Mouse (Mus musculus): ENCODE results near the gene H6pd. TPM values are rescaled to one million over a fixed set of nuclear protein-coding genes. Genes with fewer than 3 reads are reported as not detected.

H6pd gene
- total and polyA plus RNA-seq, 3 experiments: 6.9 to 10.8 TPM; not detected in 1

DNA sequence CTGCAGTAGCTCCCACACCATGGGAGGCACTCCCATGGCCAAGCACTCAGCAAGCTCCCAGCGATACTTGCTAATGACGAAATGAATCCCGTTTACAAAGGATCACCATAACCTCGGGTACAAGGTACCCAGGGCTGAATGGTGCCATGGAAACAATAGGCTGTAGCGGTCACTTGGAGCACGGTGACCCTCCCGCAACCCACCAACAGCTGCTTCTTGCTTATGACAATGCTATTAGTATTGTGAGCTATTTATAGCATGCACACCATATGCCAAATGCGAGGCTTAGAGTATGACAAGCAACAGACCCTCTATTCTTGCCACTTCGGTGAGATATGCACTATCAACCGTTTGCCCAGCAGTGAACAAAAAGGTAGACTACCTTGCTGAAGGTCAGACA is 3.6 kb downstream of the H6pd start:
- no peak overlapping the region for H3K27ac ChIP-seq (ENCODE audit: control insufficient read depth, low read depth, low read length)
- H3K4me1 ChIP-seq (ENCODE audit: control insufficient read depth in 1 of 2, insufficient read depth in 2 of 2, low read length in 2 of 2): peaks cover 6 to 36% of the 10 kb centered on the region in 2 experiments; a peak in 3 of 4 replicates

DNA sequence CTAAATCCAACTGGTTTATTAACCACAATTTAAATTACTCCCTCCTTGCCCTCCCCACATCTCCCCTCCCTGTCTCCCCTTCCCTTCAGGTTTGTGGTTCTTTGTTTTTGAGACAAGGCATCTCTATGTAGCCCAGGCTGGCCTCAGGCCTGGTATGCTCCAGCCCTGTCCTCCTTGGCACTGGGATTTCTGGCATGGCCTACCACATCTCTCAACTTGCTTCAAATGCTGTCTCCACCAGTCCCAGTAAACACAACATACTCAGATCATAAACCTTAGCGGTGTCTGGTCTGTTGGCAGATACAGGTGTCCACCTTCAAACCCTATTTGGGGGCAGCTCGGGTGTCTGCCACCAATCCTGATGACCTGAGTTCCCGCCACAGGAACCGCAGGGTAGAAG is 5.2 kb downstream of the H6pd start:
- peaks cover 11% of the 10 kb centered on the region for H3K79me2 ChIP-seq (ENCODE audit: control insufficient read depth, insufficient read depth, low read length, poor library complexity)
- no peak for DNase-seq (ENCODE audit: low read depth, low spot score)
- no peak overlapping the region for H3K9ac ChIP-seq (ENCODE audit: control insufficient read depth, low read depth, low read length, poor library complexity, severe bottlenecking)
- no peak overlapping the region for H3K4me3 ChIP-seq (ENCODE audit: control insufficient read depth in 1 of 2, insufficient read depth in 1 of 2, low read depth in 2 of 2, low read length in 2 of 2)
- TF ChIP-seq MAX (IDR thresholded peaks at IDR 0.05; ENCODE audit: low read length) (no peak), ZC3H11A (IDR thresholded peaks at IDR 0.05; ENCODE audit: low read depth, low read length) (no peak), SIN3A (IDR thresholded peaks at IDR 0.05; ENCODE audit: low read length) (no peak), POLR2A (IDR thresholded peaks at IDR 0.05; ENCODE audit: control insufficient read depth in 1 of 2, insufficient read depth in 1 of 2, low read depth in 1 of 2, low read length in 2 of 2, poor library complexity in 1 of 2) (no peak), ZMIZ1 (IDR thresholded peaks at IDR 0.05; ENCODE audit: low read depth, low read length) (no peak), ELF1 (IDR thresholded peaks at IDR 0.05; ENCODE audit: low read depth, low read length) (no peak), MAZ (IDR thresholded peaks at IDR 0.05; ENCODE audit: low read depth, low read length) (no peak), CHD1 (IDR thresholded peaks at IDR 0.05; ENCODE audit: low read depth, low read length) (no peak), E2F4 (IDR thresholded peaks at IDR 0.05; ENCODE audit: borderline replicate concordance, low read depth, low read length) (no peak), NELFE (IDR thresholded peaks at IDR 0.05; ENCODE audit: low read depth, low read length) (no peak), GABPA (IDR thresholded peaks at IDR 0.05; ENCODE audit: low read depth, low read length) (no peak)
- no peaks in the 10 kb centered on the region for H3K9me3 ChIP-seq (replicated peaks; ENCODE audit: insufficient read depth, low read length)
- peaks cover 0 to 19% of the 10 kb centered on the region in 2 experiments; a peak in 2 of 4 replicates for H3K36me3 ChIP-seq (ENCODE audit: control insufficient read depth in 1 of 2, insufficient read depth in 2 of 2, low read length in 2 of 2)
- H3K27ac ChIP-seq (ENCODE audit: control insufficient read depth, low read depth, low read length): no peak overlapping the region
- peaks cover 6 to 27% of the 10 kb centered on the region in 2 experiments; a peak in 3 of 4 replicates for H3K4me1 ChIP-seq (ENCODE audit: control insufficient read depth in 1 of 2, insufficient read depth in 2 of 2, low read length in 2 of 2)
- H3K27me3 ChIP-seq (ENCODE audit: control insufficient read depth in 1 of 2, insufficient read depth in 2 of 2, low read length in 2 of 2): no peaks in the 10 kb centered on the region

More for the DNA sequence above, 3.6 kb downstream of the H6pd start:
- TF ChIP-seq RCOR1 (IDR thresholded peaks at IDR 0.05; ENCODE audit: low read depth, low read length) (no peak), USF1 (IDR thresholded peaks at IDR 0.05; ENCODE audit: low read depth, low read length) (no peak), TCF12 (IDR thresholded peaks at IDR 0.05; ENCODE audit: low read depth, low read length) (no peak)
- no peak for DNase-seq (ENCODE audit: low read depth, low spot score)
- no peak overlapping the region for H3K4me3 ChIP-seq (ENCODE audit: control insufficient read depth in 1 of 2, insufficient read depth in 1 of 2, low read depth in 2 of 2, low read length in 2 of 2)
- peaks cover 0 to 24% of the 10 kb centered on the region in 2 experiments; a peak in 2 of 4 replicates for H3K36me3 ChIP-seq (ENCODE audit: control insufficient read depth in 1 of 2, insufficient read depth in 2 of 2, low read length in 2 of 2)
- H3K79me2 ChIP-seq (ENCODE audit: control insufficient read depth, insufficient read depth, low read length, poor library complexity): peaks cover 12% of the 10 kb centered on the region
- no peaks in the 10 kb centered on the region for H3K27me3 ChIP-seq (ENCODE audit: control insufficient read depth in 1 of 2, insufficient read depth in 2 of 2, low read length in 2 of 2)
- H3K9me3 ChIP-seq (replicated peaks; ENCODE audit: insufficient read depth, low read length): no peaks in the 10 kb centered on the region
- no peak overlapping the region for H3K9ac ChIP-seq (ENCODE audit: control insufficient read depth, low read depth, low read length, poor library complexity, severe bottlenecking)

DNA sequence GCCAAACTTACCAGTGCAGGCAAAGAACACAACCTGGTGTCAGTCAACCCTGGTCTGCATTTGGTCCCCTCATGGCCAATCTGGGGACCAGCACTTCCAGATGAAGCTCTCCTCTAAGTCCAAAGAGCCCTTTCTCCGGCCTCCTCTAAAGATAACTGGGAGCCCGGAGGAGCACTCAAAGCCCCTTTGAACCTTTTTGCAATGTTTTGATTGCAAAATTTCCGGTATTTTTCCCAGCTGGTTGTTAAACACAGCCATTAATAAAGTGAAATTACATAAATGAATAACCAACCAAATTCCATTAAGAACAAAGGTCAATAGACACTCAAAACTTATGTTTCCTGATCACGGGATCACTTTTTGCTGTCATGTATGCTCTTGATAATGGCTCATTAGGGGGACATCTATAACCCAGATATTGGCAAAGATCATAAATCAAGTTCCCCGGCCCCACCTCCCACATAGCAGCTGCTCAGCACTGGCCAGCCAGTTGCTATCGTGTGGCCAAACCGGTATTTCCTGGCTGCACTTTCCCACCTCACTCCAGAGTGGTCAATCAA is 5.7 kb downstream of the H6pd start:
- Histone ChIP-seq H3K79me2 (ENCODE audit: control insufficient read depth, insufficient read depth, low read length, poor library complexity) (peaks cover 8% of the 10 kb centered on the region; the same call in 1 of the 2 replicates), H3K9me3 (replicated peaks; ENCODE audit: insufficient read depth, low read length) (no peaks in the 10 kb centered on the region), H3K27ac (ENCODE audit: control insufficient read depth, low read depth, low read length) (no peak overlapping the region), H3K4me1 (ENCODE audit: control insufficient read depth in 1 of 2, insufficient read depth in 2 of 2, low read length in 2 of 2) (peaks cover 6 to 26% of the 10 kb centered on the region in 2 experiments; a peak in 3 of 4 replicates), H3K4me3 (ENCODE audit: control insufficient read depth in 1 of 2, insufficient read depth in 1 of 2, low read depth in 2 of 2, low read length in 2 of 2) (no peak overlapping the region), H3K27me3 (ENCODE audit: control insufficient read depth in 1 of 2, insufficient read depth in 2 of 2, low read length in 2 of 2) (no peaks in the 10 kb centered on the region), H3K9ac (ENCODE audit: control insufficient read depth, low read depth, low read length, poor library complexity, severe bottlenecking) (no peak overlapping the region), H3K36me3 (ENCODE audit: control insufficient read depth in 1 of 2, insufficient read depth in 2 of 2, low read length in 2 of 2) (peaks cover 0 to 19% of the 10 kb centered on the region in 2 experiments; a peak in 2 of 4 replicates)
- TF ChIP-seq RCOR1 (IDR thresholded peaks at IDR 0.05; ENCODE audit: low read depth, low read length) (no peak), USF1 (IDR thresholded peaks at IDR 0.05; ENCODE audit: low read depth, low read length) (no peak), ZKSCAN1 (IDR thresholded peaks at IDR 0.05; ENCODE audit: low read depth, low read length) (no peak), GATA1 (IDR thresholded peaks at IDR 0.05; ENCODE audit: low read depth, low read length) (no peak), MXI1 (IDR thresholded peaks at IDR 0.05; ENCODE audit: low read depth, low read length) (no peak), TAL1 (IDR thresholded peaks at IDR 0.05; ENCODE audit: low read length) (no peak), MAX (IDR thresholded peaks at IDR 0.05; ENCODE audit: low read length) (no peak), POLR2AphosphoS5 (IDR thresholded peaks at IDR 0.05; ENCODE audit: borderline replicate concordance, low read depth, low read length) (no peak), USF2 (IDR thresholded peaks at IDR 0.05; ENCODE audit: borderline replicate concordance in 1 of 2, insufficient read depth in 1 of 2, low read depth in 1 of 2, low read length in 2 of 2) (no peak), ETS1 (IDR thresholded peaks at IDR 0.05; ENCODE audit: low read depth, low read length) (no peak)
- no peak for DNase-seq (ENCODE audit: low read depth, low spot score)
